Mouse (Mus musculus) forebrain, embryonic 12.5 days (tissue): ENCODE data around the gene Dcdc2b. TPM values are rescaled to one million over a fixed set of nuclear protein-coding genes. Genes with fewer than 3 reads are reported as not detected.

Experiments used
- ATAC-seq: fragments of 200-750 bp; cut with Nextera tagmentation; 2 replicates; pipeline ENCODE4 v1.8.0; 2017; ENCODE audit warnings: moderate TSS enrichment; ENCODE audit not compliant: low FRiP score
- H3K27ac ChIP-seq: fragments of 300-500 bp; sonication (generic); 2 replicates; pipeline ENCODE4 v1.5.1; 2016; ENCODE audit warnings: mild to moderate bottlenecking
- H3K27me3 ChIP-seq: fragments of 300-500 bp; sonication (generic); 2 replicates; pipeline ENCODE4 v1.6.1; 2016; ENCODE audit warnings: mild to moderate bottlenecking
- H3K36me3 ChIP-seq: fragments of 300-500 bp; sonication (generic); replicated peaks from 2 replicates; pipeline ENCODE4 v1.6.1; 2016; ENCODE audit warnings: mild to moderate bottlenecking
- H3K4me1 ChIP-seq: fragments of 300-500 bp; sonication (generic); 2 replicates; pipeline ENCODE4 v1.6.1; 2016
- H3K4me2 ChIP-seq: fragments of 300-500 bp; sonication (generic); 2 replicates; pipeline ENCODE4 v1.6.1; 2016; ENCODE audit warnings: mild to moderate bottlenecking, moderate library complexity
- H3K4me3 ChIP-seq: fragments of 300-500 bp; sonication (generic); replicated peaks from 2 replicates; pipeline ENCODE4 v1.5.1; 2016; ENCODE audit warnings: mild to moderate bottlenecking
- H3K9ac ChIP-seq: fragments of 300-500 bp; sonication (generic); 2 replicates; pipeline ENCODE4 v1.6.1; 2016; ENCODE audit warnings: mild to moderate bottlenecking
- H3K9me3 ChIP-seq: fragments of 300-500 bp; sonication (generic); 2 replicates; pipeline ENCODE4 v1.6.1; 2016
- WGBS: fragments of 180-500 bp; shearing (Covaris S2); methylation state at CpG from one replicate; pipeline ENCODE4 v1.1.7; 2016; 5-methylcytosine and 5-hydroxymethylcytosine counted together
- polyA plus RNA-seq: library from polyadenylated mRNA; unstranded; fragments of >200 nt; fragmentation: Nextera tagmentation; extraction: Ambion mirVana; gene quantifications from 2 replicates; pipeline ENCODE4 v1.2.1, GENCODE M21; 2016

Dcdc2b gene
- polyA plus RNA-seq, 1 experiment from 2014 or later: 2.6 TPM

DNA sequence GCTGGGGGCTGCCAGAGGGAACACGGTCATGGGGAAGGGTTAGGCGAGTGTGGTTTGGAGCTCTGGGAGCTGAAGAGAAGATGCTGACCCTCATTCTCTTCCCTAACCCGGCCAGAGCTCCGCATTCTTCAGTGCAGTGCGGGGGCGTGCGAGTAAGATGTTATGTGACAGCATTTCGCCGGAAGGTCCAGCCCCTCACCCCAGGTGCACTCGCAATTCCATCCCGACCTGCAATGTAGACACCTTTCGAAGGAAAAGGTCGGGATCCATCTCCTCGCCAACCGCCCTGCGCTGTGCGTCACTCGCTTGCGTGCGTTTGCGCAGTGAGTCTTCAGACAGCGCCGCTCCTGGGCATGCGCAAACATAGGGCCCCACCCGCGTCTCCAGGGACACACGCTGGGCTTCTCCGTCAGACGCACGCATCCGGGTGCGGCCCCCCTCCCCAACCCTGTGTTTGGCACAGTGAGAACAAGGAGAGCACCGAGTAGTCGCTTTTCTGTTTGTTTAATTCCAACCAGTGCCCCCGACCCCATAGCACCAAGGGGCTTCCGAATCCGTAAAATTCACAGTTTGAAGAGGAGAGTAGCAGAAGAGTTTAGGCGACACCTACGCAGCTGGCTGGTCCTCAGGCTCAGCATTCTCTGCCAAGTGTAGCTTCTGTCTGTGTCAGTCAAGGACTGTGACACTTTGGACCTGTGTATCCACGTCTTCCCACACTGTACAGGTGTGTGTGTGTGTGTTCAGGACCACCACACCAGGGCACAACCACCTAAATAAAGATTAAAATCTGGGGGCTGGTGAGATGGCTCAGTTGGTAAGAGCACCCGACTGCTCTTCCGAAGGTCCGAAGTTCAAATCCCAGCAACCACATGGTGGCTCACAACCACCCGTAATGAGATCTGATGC lies 5.0 kb upstream of the Dcdc2b start, which contains the start of gene Iqcc:
TSS of gene Iqcc (minus strand) at position 314 of the 906 bp plus-strand sequence.
- peak within 1 kb of the TSS; percentile 77 for H3K9ac ChIP-seq
- H3K27me3 ChIP-seq: no peaks in the 10 kb centered on the region
- WGBS: 5% methylated on average over 44 of the region's 44 CpGs
- peak within 1 kb of the TSS; percentile 78 for H3K4me2 ChIP-seq
- H3K4me3 ChIP-seq: peak within 1 kb of the TSS; percentile 58
- H3K9me3 ChIP-seq: no peaks in the 10 kb centered on the region
- H3K4me1 ChIP-seq: peaks cover 24% of the 10 kb centered on the region
- H3K36me3 ChIP-seq: peaks cover 18% of the 10 kb centered on the region
- ATAC-seq: peak; percentile 91
- peak within 1 kb of the TSS; percentile 81 for H3K27ac ChIP-seq

DNA sequence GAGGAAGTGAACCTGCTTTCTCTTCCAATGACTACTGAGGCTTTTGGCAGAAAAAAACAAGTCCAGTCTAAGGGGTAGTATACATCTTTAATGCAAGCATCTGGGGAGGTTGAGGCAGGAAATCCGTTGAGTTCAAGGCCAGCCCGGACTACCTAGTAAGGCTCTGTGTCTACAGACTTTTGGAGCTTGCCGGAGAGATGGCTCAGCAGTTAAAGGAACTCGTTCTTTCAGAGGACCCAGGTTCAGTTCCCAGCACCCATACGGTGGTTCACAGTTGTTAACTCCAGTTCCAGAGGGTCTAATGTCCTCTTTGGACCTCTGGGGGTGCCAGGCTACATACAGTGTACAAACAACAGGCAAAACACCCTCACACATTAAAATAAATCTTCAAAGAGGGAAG lies 4.0 kb upstream of the Dcdc2b start:
- Histone ChIP-seq H3K4me1 (peaks cover 21% of the 10 kb centered on the region), H3K27ac (no peak overlapping the region), H3K4me3 (peak overlapping the region; percentile 58), H3K4me2 (peak overlapping the region; percentile 78), H3K27me3 (no peaks in the 10 kb centered on the region), H3K9me3 (no peaks in the 10 kb centered on the region), H3K36me3 (peaks cover 18% of the 10 kb centered on the region), H3K9ac (peak overlapping the region; percentile 77; the same call in 1 of the 2 replicates)
- WGBS: 96% methylated on average over 5 of the region's 5 CpGs
- no peak for ATAC-seq

DNA sequence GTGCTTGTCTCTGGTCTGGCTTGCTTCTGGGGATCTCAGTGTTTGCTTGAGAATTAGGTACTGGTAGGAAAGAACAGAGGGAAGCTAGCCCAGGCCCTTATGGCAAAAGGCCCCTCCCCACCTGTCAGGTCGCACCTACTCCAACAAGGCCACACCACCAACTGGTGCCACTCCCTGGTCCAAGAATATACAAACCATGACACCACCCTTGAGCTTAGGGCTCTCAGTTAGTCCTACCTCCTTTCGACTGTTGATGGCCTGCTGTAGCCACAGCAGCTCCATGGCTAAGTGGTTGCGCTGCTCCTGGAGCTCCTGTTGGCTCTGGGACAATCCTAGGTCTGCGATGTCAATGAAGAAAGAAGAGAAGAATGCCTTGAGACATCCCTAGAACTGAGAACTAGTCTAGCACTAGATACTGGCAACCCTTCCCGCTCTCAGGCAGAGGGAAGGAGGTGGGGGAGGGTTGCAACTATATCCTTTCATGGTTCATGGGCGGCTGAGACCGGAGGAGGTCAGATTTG lies 3.1 kb upstream of the Dcdc2b start:
- Histone ChIP-seq H3K9ac (no peak overlapping the region), H3K36me3 (peaks cover 18% of the 10 kb centered on the region), H3K27ac (no peak overlapping the region), H3K4me3 (no peak overlapping the region), H3K9me3 (no peaks in the 10 kb centered on the region), H3K27me3 (no peaks in the 10 kb centered on the region), H3K4me2 (no peak overlapping the region), H3K4me1 (peaks cover 13% of the 10 kb centered on the region)
- no peak for ATAC-seq
- WGBS: 93% methylated on average over 7 of the region's 7 CpGs

DNA sequence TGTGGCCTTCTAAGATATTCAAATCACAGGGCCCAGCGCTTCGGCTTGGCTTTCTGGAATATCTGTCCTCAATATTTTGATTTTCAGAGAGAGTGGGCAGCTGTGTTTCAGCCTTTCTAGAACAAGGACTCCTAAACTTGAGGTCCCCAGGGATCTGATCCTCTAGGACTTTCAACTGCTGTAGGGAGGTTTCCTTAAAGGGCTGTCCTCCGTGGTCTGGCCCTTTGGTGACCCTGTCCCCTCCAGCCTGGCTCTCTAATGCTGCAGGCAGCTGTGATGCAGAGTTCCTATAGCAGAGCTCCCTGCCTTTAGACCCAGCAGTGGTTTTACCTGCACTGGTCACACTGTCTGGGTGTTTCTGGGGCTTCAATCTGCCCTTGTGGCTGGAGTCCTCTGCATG lies 2.6 kb upstream of the Dcdc2b start:
- H3K9me3 ChIP-seq: no peaks in the 10 kb centered on the region
- H3K4me1 ChIP-seq: peaks cover 9% of the 10 kb centered on the region
- WGBS: 95% methylated on average over 3 of the region's 3 CpGs
- no peak for ATAC-seq
- H3K4me2 ChIP-seq: no peak overlapping the region
- no peaks in the 10 kb centered on the region for H3K27me3 ChIP-seq
- peaks cover 18% of the 10 kb centered on the region for H3K36me3 ChIP-seq
- no peak overlapping the region for H3K27ac ChIP-seq
- H3K9ac ChIP-seq: no peak overlapping the region
- H3K4me3 ChIP-seq: no peak overlapping the region

DNA sequence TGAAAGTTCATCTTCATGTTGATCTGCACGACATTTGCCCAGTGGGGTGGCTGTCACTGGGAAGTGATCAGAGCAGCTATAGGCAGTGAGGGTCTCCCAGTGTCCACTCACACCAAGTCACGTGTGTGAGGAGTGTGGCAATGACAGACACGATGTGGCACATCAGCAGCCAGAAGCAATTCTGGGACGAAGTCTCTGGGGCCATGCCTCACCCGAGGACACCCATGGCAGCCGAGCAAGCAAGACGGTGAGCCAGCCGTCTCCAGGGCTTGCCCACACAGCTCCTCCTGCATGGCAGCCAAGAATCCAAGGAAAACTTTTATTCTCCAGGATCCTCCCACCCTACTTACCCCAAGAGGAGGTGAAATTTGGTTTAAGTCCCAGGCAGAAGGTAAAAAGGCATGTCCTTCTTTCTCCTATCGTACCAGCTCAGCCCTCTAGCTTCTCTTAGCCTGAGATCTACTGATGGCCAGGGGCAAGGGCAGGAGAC lies 1.8 kb upstream of the Dcdc2b start:
- Histone ChIP-seq H3K4me1 (peaks cover 9% of the 10 kb centered on the region), H3K9me3 (no peaks in the 10 kb centered on the region), H3K27me3 (no peaks in the 10 kb centered on the region), H3K9ac (no peak overlapping the region), H3K36me3 (peaks cover 18% of the 10 kb centered on the region), H3K27ac (no peak overlapping the region), H3K4me3 (no peak overlapping the region), H3K4me2 (no peak overlapping the region)
- WGBS: 88% methylated on average over 9 of the region's 9 CpGs
- ATAC-seq: no peak

DNA sequence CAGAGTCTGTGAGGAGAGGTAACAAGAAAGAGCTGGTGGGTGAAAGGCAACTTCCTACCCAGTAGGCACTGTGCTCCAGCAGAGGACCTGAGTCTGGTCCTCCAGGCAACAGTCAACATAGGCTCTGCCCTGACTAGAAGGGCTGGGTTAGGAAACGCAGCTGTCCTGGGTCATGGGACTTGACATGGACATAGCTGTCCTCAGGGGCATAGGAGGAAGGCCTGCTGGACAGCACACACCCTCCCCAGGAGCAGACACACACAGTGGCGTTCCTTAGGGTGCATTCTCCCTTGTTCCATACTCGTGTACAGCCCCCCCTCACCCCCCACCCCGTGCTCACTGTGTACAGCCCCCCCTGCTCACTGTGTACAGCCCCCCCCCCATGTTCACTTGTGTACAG lies 3.6 kb downstream of the Dcdc2b start:
- ATAC-seq: no peak
- H3K4me2 ChIP-seq: no peak overlapping the region
- no peaks in the 10 kb centered on the region for H3K27me3 ChIP-seq
- H3K36me3 ChIP-seq: peaks cover 42% of the 10 kb centered on the region
- 79% methylated on average over 4 of the region's 4 CpGs for WGBS
- H3K27ac ChIP-seq: no peak overlapping the region
- H3K9me3 ChIP-seq: no peaks in the 10 kb centered on the region
- no peak overlapping the region for H3K9ac ChIP-seq
- peaks cover 6% of the 10 kb centered on the region for H3K4me1 ChIP-seq
- H3K4me3 ChIP-seq: no peak overlapping the region

DNA sequence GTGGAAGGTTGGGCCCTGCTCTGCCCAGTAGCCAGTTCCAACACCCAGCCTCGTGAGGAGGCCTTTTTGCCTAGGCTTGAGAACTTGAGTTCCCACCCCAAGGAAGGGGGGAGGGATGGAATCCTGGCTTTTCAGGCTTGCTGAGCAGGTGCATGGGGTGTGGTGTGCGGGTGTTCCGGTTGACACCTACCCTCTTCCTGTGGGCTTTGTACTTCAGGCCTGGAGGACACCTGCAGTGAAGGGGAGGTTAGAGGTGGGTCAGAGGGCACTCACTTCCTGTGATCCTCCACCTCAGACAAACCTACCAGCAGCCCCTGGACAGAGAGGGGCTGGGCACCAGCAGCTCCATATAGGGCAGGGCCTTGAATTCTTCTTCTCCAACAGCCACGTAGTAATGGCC lies 4.0 kb downstream of the Dcdc2b start:
- WGBS: 81% methylated on average over 4 of the region's 4 CpGs
- Histone ChIP-seq H3K36me3 (peaks cover 44% of the 10 kb centered on the region), H3K27ac (no peak overlapping the region), H3K4me1 (peaks cover 6% of the 10 kb centered on the region), H3K9me3 (no peaks in the 10 kb centered on the region), H3K9ac (no peak overlapping the region), H3K4me3 (no peak overlapping the region), H3K4me2 (no peak overlapping the region), H3K27me3 (no peaks in the 10 kb centered on the region)
- no peak for ATAC-seq

DNA sequence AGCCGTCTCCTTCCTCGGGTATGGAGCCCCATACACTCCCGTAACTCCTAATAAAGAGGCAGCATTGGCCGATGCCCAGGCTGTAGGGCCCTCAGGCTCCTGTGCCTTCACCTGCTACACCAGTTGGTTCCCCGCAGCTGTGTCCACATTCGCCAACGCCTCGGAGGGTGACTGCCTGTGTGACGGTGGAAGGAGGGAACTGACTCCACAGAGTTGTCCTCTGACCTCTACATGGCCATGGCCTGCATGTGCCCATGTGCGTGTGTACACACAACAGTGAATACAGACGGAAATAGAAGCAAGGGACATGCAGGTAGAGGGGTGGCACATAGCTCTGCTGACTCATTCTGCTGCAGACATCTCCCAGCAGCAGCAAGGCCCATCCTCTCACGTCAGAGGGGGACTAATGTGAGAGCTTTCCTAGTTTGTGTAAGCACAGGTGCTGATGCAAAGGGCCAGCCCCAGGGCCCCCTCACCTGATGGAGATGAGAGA lies 4.9 kb downstream of the Dcdc2b start:
- no peak overlapping the region for H3K4me3 ChIP-seq
- 83% methylated on average over 12 of the region's 12 CpGs for WGBS
- ATAC-seq: no peak
- no peak overlapping the region for H3K27ac ChIP-seq
- no peak overlapping the region for H3K9ac ChIP-seq
- H3K27me3 ChIP-seq: no peaks in the 10 kb centered on the region
- no peaks in the 10 kb centered on the region for H3K9me3 ChIP-seq
- no peak overlapping the region for H3K4me2 ChIP-seq
- peaks cover 6% of the 10 kb centered on the region for H3K4me1 ChIP-seq
- H3K36me3 ChIP-seq: peaks cover 53% of the 10 kb centered on the region

DNA sequence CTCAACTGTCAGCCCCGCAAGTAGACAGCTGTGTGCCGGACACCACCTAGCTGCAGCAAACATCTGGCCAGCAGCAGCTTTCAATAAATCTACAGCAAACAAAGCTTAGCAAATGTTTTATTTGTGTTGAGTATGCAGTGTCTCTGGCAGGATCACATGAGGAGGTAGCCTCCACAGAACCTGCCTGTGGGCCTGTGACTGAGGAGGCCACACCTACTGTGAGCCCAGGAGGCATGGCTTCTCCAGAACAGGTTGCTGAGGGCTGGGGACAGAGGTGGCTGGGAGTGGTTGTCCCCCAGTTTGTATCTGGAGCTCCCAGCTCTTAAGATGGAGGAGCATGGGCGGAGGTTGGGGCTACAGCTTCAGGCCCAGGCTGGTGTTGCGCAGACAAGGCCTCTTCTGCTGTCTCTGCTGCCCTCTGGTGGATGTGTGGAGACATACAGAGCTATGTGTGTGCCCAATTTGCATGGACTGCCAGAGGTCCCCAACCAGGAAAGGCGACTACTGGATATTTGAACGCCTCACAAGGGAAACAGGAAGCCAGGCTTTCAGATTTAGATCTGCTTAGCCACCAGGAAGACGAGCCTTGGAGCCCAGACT lies 5.5 kb downstream of the Dcdc2b start:
- Histone ChIP-seq H3K4me3 (no peak overlapping the region), H3K27ac (0 out of 2 replicates have a peak overlapping the region, but pooled peaks have one; percentile 36), H3K4me2 (no peak overlapping the region), H3K9me3 (no peaks in the 10 kb centered on the region), H3K27me3 (no peaks in the 10 kb centered on the region), H3K9ac (no peak overlapping the region), H3K36me3 (peaks cover 59% of the 10 kb centered on the region), H3K4me1 (peaks cover 6% of the 10 kb centered on the region)
- ATAC-seq: peak; percentile 75; the same call in 1 of the 2 replicates
- 37% methylated on average over 7 of the region's 7 CpGs for WGBS

DNA sequence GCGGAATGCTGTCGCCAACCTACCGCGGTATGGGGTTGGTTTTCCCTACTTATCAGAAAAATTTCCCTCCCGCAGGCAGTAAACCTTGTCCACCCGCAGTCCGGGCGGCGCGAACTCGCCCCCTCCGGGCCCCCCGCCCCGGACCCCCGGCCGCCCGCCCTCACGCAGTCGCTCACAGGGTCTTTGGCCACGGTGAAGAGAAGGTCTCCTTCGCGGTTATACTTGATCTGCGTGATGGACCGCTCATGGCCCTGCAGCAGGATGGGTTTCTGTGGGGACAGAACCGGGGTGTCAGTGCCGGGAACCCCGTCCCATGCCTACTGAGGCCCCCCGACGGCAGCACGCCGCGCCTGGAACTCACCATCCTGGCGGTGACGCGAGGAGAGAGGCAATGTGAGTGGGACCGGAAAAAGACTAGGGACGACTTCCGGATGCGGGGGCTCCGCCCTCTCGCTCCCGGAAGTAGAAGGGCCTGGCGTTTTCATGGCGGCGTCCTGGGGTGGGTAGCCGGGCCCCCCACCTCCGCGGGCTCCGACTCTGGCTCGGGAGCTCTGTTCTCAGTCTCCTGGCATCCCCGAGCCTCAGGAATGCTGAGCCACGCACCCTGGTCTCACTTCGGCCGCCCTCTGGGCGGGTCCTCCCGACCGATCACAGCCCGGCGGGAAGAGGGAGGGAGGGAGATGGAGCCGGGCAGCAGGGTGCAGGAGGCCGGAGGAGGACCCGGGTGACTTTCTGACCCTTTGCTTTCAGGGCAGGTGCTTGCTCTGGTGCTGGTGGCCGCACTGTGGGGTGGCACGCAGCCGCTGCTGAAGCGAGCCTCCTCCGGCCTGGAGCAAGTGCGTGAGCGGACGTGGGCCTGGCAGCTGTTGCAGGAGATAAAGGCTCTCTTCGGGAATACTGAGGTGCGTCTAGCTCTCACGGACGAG lies 13.6 kb downstream of the Dcdc2b start, which contains the start of the genes Eif3i and Tmem234:
TSS of gene Eif3i (minus strand) at position 416 of the 926 bp plus-strand sequence.
TSS of gene Tmem234 (plus strand) at position 436 of the 926 bp plus-strand sequence.
- under 1% methylated on average over 74 of the region's 74 CpGs for WGBS
- peak within 1 kb of the TSS; percentile 100 for H3K4me3 ChIP-seq
- peaks cover 30% of the 10 kb centered on the region for H3K4me1 ChIP-seq
- peaks cover 45% of the 10 kb centered on the region for H3K36me3 ChIP-seq
- peak; percentile 93 for ATAC-seq
- H3K9me3 ChIP-seq: no peaks in the 10 kb centered on the region
- H3K27me3 ChIP-seq: no peaks in the 10 kb centered on the region
- H3K27ac ChIP-seq: peak within 1 kb of the TSS; percentile 80
- peak within 1 kb of the TSS; percentile 87 for H3K4me2 ChIP-seq
- H3K9ac ChIP-seq: peak within 1 kb of the TSS; percentile 94

DNA sequence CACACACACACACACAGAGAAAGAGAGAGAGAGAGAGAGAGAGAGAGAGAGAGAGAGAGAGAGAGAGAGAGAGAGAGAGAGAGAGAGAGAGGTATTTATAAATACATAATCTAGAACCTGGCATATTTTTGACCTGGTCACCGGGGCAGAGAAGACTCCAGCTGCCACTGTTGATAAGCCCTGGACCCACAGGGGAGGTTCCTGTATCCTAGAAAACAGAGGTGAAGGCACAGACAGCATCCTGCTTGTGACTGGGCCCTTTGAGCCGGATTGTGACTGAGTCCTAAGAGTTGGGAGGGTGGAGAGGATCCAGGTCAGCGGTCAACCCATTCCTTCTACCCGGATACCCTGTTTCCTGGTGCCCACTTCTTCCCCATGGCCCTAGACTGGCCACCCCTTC lies 25.2 kb downstream of the Dcdc2b start:
- WGBS: 87% methylated on average over 4 of the region's 4 CpGs
- ATAC-seq: no peak

More for the DNA sequence above, 25.2 kb downstream of the Dcdc2b start:
- Histone ChIP-seq H3K4me1 (peaks cover 9% of the 10 kb centered on the region), H3K9ac (no peak overlapping the region), H3K4me2 (no peak overlapping the region), H3K36me3 (peaks cover 41% of the 10 kb centered on the region), H3K4me3 (no peak overlapping the region), H3K27me3 (no peaks in the 10 kb centered on the region), H3K9me3 (no peaks in the 10 kb centered on the region), H3K27ac (no peak overlapping the region)
